Mouse (Mus musculus) small intestine, adult 10 weeks (tissue): ENCODE results near the gene Dcaf12l1. TPM values are rescaled to one million over a fixed set of nuclear protein-coding genes. Genes with fewer than 3 reads are reported as not detected.

Experiments used
- polyA plus RNA-seq: library from polyadenylated mRNA; stranded (reverse); fragments of 350-450 nt; fragmentation: Illumina TruSeq; extraction: RNeasy Lipid Tissue Mini Kit (QIAGEN cat#74804); gene quantifications from one replicate; pipeline ENCODE4 v1.2.3, GENCODE M21; 2014; ENCODE audit warnings: low replicate concordance

Dcaf12l1 gene
- polyA plus RNA-seq, result 1.7 TPM

DNA sequence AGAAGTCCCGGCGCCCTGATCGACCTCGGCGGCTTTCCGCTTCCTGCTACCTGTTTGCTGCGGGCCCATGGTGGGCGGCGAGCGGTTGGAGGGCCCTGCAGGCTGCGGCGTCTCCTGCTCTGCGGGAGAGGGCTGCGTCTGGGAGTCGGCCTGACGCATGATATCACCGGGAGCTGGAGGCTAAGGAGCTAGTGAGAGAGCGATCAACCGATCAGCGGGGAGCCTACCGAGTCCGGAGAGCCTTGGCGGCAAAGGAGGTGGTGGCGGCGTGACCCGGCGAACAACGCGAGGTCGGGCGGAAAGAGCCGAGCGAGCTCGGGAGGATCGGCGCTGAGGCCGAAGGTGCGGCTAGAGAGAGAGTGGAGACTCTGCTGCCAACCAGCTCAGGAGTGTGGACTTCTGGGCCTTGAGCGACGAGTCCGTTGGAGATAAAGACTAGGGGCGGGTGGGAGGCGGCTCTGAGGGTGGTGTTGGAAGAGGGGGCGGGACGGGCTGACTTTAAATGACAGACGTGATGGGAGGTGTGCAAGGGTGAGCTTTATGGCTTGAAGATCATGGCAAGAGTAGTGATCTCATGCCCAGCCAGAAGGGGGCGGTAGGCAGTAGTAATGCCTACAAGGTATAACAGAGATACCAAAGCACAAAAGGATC lies at the start of gene Dcaf12l1:
Gene Dcaf12l1 (minus strand): TSS at position 437 of the 651 bp plus-strand sequence.

